Mouse (Mus musculus) megakaryocyte, embryonic 14.5 days (primary cell): ENCODE data around the gene Ssna1.

Experiments used
- FLI1 ChIP-seq: IDR thresholded peaks from 2 replicates; pipeline ENCODE4 v1.6.1; 2012; ENCODE audit warnings: low read length, inconsistent platforms, mixed read lengths
- GATA1 ChIP-seq: IDR thresholded peaks from 3 replicates; pipeline ENCODE4 v1.6.1; 2012; ENCODE audit warnings: mixed read lengths, low read length, inconsistent platforms, borderline replicate concordance

- TF ChIP-seq GATA1 (no peak), FLI1 (no peak)
These were observed 45.4 kb downstream of the Ssna1 start for GRCm38 (mm10) chr2:25226864-25227263.
